38 mouse cellular contexts compared by ENCODE assay signal in genomic region chr2:105091718-105092117, GRCm38 (mm10). TPM values are rescaled to one million over a fixed set of nuclear protein-coding genes. Genes with fewer than 3 reads are reported as not detected.
"Had no signal": no experiment of that assay in that cellular context is flagged by ENCODE, and none has a peak within 500 bp of the region (broad histone marks: within the 10 kb centered on the region; RNA-seq: fewer than 3 reads in every experiment).

Gene Gm11060, plus strand, starts transcription at chr2:105092018.

- DNase-seq: left cerebral cortex, postnatal 4 days; liver; liver, embryonic 13.5 days; liver, postnatal 0 days; lung, adult 18-20 months; lung, adult 2 months; lung, embryonic 14.5 days; lung, postnatal 10 days; lung, postnatal 14 days; lung, postnatal 36 days; lung, postnatal 4 days; midbrain, embryonic 14.5 days had no signal

- H3K9me3 ChIP-seq: limb, embryonic 10.5 days; limb, embryonic 12.5 days; limb, embryonic 13.5 days; limb, embryonic 15.5 days; liver, embryonic 12.5 days; liver, embryonic 13.5 days; liver, embryonic 15.5 days; lung, embryonic 15.5 days; midbrain, embryonic 10.5 days; midbrain, embryonic 12.5 days; midbrain, embryonic 13.5 days; midbrain, embryonic 15.5 days had no signal

- H3K27me3 ChIP-seq: limb, embryonic 12.5 days; limb, embryonic 13.5 days; limb, embryonic 15.5 days; liver, embryonic 12.5 days; liver, embryonic 13.5 days; liver, embryonic 15.5 days; lung, embryonic 15.5 days; midbrain, embryonic 13.5 days; midbrain, embryonic 15.5 days had no signal

- H3K4me3 ChIP-seq: left cerebral cortex, adult 2 months; limb, embryonic 10.5 days; limb, embryonic 12.5 days; limb, embryonic 13.5 days; limb, embryonic 15.5 days; liver, embryonic 12.5 days; liver, embryonic 13.5 days; liver, embryonic 15.5 days; lung, embryonic 15.5 days; megakaryocyte, embryonic 14.5 days; midbrain, embryonic 10.5 days; midbrain, embryonic 12.5 days; midbrain, embryonic 13.5 days; midbrain, embryonic 15.5 days; myocyte had no signal

- H3K36me3 ChIP-seq: limb, embryonic 10.5 days; limb, embryonic 12.5 days; limb, embryonic 13.5 days; limb, embryonic 15.5 days; liver, embryonic 12.5 days; liver, embryonic 13.5 days; liver, embryonic 15.5 days; lung, embryonic 15.5 days; midbrain, embryonic 10.5 days; midbrain, embryonic 12.5 days; midbrain, embryonic 13.5 days; midbrain, embryonic 15.5 days had no signal

- H3K9ac ChIP-seq: limb, embryonic 12.5 days; limb, embryonic 13.5 days; limb, embryonic 15.5 days; liver, embryonic 12.5 days; liver, embryonic 13.5 days; liver, embryonic 14.5 days; liver, embryonic 15.5 days; liver, postnatal 0 days; lung, embryonic 14.5 days; lung, embryonic 15.5 days; midbrain, embryonic 12.5 days; midbrain, embryonic 13.5 days; midbrain, embryonic 15.5 days had no signal

- H3K4me2 ChIP-seq: limb, embryonic 12.5 days; limb, embryonic 13.5 days; limb, embryonic 15.5 days; liver, embryonic 11.5 days; liver, embryonic 12.5 days; liver, embryonic 13.5 days; liver, embryonic 15.5 days; lung, embryonic 14.5 days; lung, embryonic 15.5 days; midbrain, embryonic 11.5 days; midbrain, embryonic 12.5 days; midbrain, embryonic 13.5 days; midbrain, embryonic 15.5 days had no signal

- H3K4me1 ChIP-seq: liver, embryonic 12.5 days; liver, embryonic 13.5 days; liver, embryonic 15.5 days had no signal

- ATAC-seq: liver, embryonic 12.5 days; liver, postnatal 0 days; lung, postnatal 0 days; midbrain, embryonic 13.5 days; midbrain, embryonic 15.5 days; midbrain, embryonic 16.5 days had no signal

- H3K27ac ChIP-seq: left cerebral cortex, adult 2 months; limb, embryonic 10.5 days; limb, embryonic 12.5 days; limb, embryonic 13.5 days; liver, embryonic 12.5 days; liver, embryonic 13.5 days; liver, embryonic 14.5 days; liver, embryonic 15.5 days; lung, embryonic 15.5 days; macrophage; midbrain, embryonic 10.5 days had no signal

RNA-seq across cellular contexts. Expression of gene Gm11060, which starts in this region (rescaled TPM):
- polyA plus RNA-seq: limb, embryonic 10.5 days; limb, embryonic 11.5 days; limb, embryonic 12.5 days; limb, embryonic 13.5 days; limb, embryonic 14.5 days; limb, embryonic 15.5 days; liver, adult 2 months; liver, embryonic 11.5 days; liver, embryonic 12.5 days; liver, embryonic 13.5 days; liver, embryonic 14.5 days; liver, embryonic 15.5 days; liver, embryonic 16.5 days; liver, postnatal 0 days; lung, adult 2 months; lung, embryonic 14.5 days; lung, embryonic 15.5 days; lung, embryonic 16.5 days; lung, postnatal 0 days; macrophage; midbrain, embryonic 10.5 days; midbrain, embryonic 11.5 days; midbrain, embryonic 12.5 days; midbrain, embryonic 13.5 days; midbrain, embryonic 14.5 days; midbrain, embryonic 15.5 days; midbrain, embryonic 16.5 days; midbrain, postnatal 0 days; myocyte had no signal
